Mouse (Mus musculus): ENCODE data around the gene Cpt1c. TPM values are rescaled to one million over a fixed set of nuclear protein-coding genes. Genes with fewer than 3 reads are reported as not detected.

Gene Cpt1c
- polyA plus RNA-seq, 1 experiment from 2014 or later, result 52.2 TPM

GRCm38 (mm10) chr7:45012824-45013223, 38.2 kb upstream of the Cpt1c start:
- Histone ChIP-seq H3K4me3 (no peak overlapping the region), H3K27ac (no peak overlapping the region), H3K9ac (no peak overlapping the region), H3K36me3 (peaks cover 60% of the 10 kb centered on the region), H3K4me2 (no peak overlapping the region), H3K4me1 (replicated peaks) (peaks cover 36% of the 10 kb centered on the region), H3K27me3 (no peaks in the 10 kb centered on the region), H3K9me3 (no peaks in the 10 kb centered on the region)
- 91% methylated on average over 4 of the region's 4 CpGs for WGBS
- no peak for ATAC-seq (ENCODE audit: low FRiP score)

- Histone ChIP-seq H3K27ac (no peak overlapping the region), H3K36me3 (peaks cover 68% of the 10 kb centered on the region), H3K9me3 (no peaks in the 10 kb centered on the region), H3K27me3 (no peaks in the 10 kb centered on the region), H3K4me3 (no peak overlapping the region), H3K4me2 (no peak overlapping the region), H3K4me1 (replicated peaks) (peaks cover 28% of the 10 kb centered on the region), H3K9ac (no peak overlapping the region)
- 94% methylated on average over 6 of the region's 6 CpGs for WGBS
- no peak for ATAC-seq (ENCODE audit: low FRiP score)
These were observed 37.4 kb upstream of the Cpt1c start for GRCm38 (mm10) chr7:45012011-45012410.

- peaks cover 100% of the 10 kb centered on the region for H3K36me3 ChIP-seq
- H3K27ac ChIP-seq, result no peak overlapping the region
- 95% methylated on average over 19 of the region's 19 CpGs for WGBS
These were observed 33.8 kb upstream of the Cpt1c start for GRCm38 (mm10) chr7:45008411-45008810.

GRCm38 (mm10) chr7:45007846-45008245, 33.2 kb upstream of the Cpt1c start:
- ATAC-seq (ENCODE audit: low FRiP score), result no peak
- no peak overlapping the region for H3K9ac ChIP-seq
- H3K27ac ChIP-seq, result no peak overlapping the region
- peaks cover 100% of the 10 kb centered on the region for H3K36me3 ChIP-seq
- no peaks in the 10 kb centered on the region for H3K9me3 ChIP-seq
- WGBS, result 93% methylated on average over 29 of the region's 30 CpGs
- H3K27me3 ChIP-seq, result no peaks in the 10 kb centered on the region
- no peak overlapping the region for H3K4me3 ChIP-seq
- H3K4me2 ChIP-seq, result no peak overlapping the region
- H3K4me1 ChIP-seq (replicated peaks), result no peaks in the 10 kb centered on the region

More at GRCm38 (mm10) chr7:45008411-45008810, 33.8 kb upstream of the Cpt1c start:
- Histone ChIP-seq H3K9me3 (no peaks in the 10 kb centered on the region), H3K4me2 (no peak overlapping the region), H3K4me3 (no peak overlapping the region), H3K9ac (no peak overlapping the region), H3K27me3 (no peaks in the 10 kb centered on the region), H3K4me1 (replicated peaks) (peaks cover 5% of the 10 kb centered on the region; the same call in 1 of the 2 replicates)
- ATAC-seq (ENCODE audit: low FRiP score), result no peak

- Histone ChIP-seq H3K27ac (no peak overlapping the region), H3K9me3 (no peaks in the 10 kb centered on the region), H3K4me2 (no peak overlapping the region), H3K9ac (no peak overlapping the region), H3K4me3 (no peak overlapping the region), H3K36me3 (peaks cover 100% of the 10 kb centered on the region), H3K4me1 (replicated peaks) (no peaks in the 10 kb centered on the region), H3K27me3 (no peaks in the 10 kb centered on the region)
- ATAC-seq (ENCODE audit: low FRiP score), result no peak
- 97% methylated on average over 29 of the region's 29 CpGs for WGBS
These were observed 32.5 kb upstream of the Cpt1c start for GRCm38 (mm10) chr7:45007141-45007540.

GRCm38 (mm10) chr7:45006503-45006902, 31.9 kb upstream of the Cpt1c start:
- WGBS, result 96% methylated on average over 12 of the region's 12 CpGs
- Histone ChIP-seq H3K27me3 (no peaks in the 10 kb centered on the region), H3K4me1 (replicated peaks) (no peaks in the 10 kb centered on the region), H3K9me3 (no peaks in the 10 kb centered on the region), H3K9ac (no peak overlapping the region), H3K36me3 (peaks cover 100% of the 10 kb centered on the region), H3K27ac (no peak overlapping the region), H3K4me3 (no peak overlapping the region), H3K4me2 (no peak overlapping the region)
- ATAC-seq (ENCODE audit: low FRiP score), result no peak

- Histone ChIP-seq H3K4me1 (replicated peaks) (no peaks in the 10 kb centered on the region), H3K36me3 (peaks cover 100% of the 10 kb centered on the region), H3K27ac (peak overlapping the region; percentile 35; the same call in 1 of the 2 replicates), H3K9ac (no peak overlapping the region), H3K27me3 (no peaks in the 10 kb centered on the region), H3K9me3 (no peaks in the 10 kb centered on the region), H3K4me3 (no peak overlapping the region), H3K4me2 (no peak overlapping the region)
- ATAC-seq (ENCODE audit: low FRiP score), result no peak
- 94% methylated on average over 6 of the region's 6 CpGs for WGBS
These were observed 30.8 kb upstream of the Cpt1c start for GRCm38 (mm10) chr7:45005321-45005992.

- no peak for ATAC-seq (ENCODE audit: low FRiP score)
- no peak overlapping the region for H3K27ac ChIP-seq
- H3K9me3 ChIP-seq, result no peaks in the 10 kb centered on the region
- peaks cover 5% of the 10 kb centered on the region for H3K4me1 ChIP-seq (replicated peaks)
- 87% methylated on average over 3 of the region's 3 CpGs for WGBS
- H3K27me3 ChIP-seq, result no peaks in the 10 kb centered on the region
- no peak overlapping the region for H3K4me2 ChIP-seq
- peaks cover 100% of the 10 kb centered on the region for H3K36me3 ChIP-seq
- no peak overlapping the region for H3K4me3 ChIP-seq
- no peak overlapping the region for H3K9ac ChIP-seq
These were observed 29.9 kb upstream of the Cpt1c start for GRCm38 (mm10) chr7:45004546-45004945.

GRCm38 (mm10) chr7:45002440-45002839, 27.8 kb upstream of the Cpt1c start:
- no peaks in the 10 kb centered on the region for H3K27me3 ChIP-seq
- H3K4me3 ChIP-seq, result no peak overlapping the region
- no peak overlapping the region for H3K27ac ChIP-seq
- peaks cover 81% of the 10 kb centered on the region for H3K36me3 ChIP-seq
- H3K4me2 ChIP-seq, result no peak overlapping the region
- H3K9me3 ChIP-seq, result no peaks in the 10 kb centered on the region
- no peak overlapping the region for H3K9ac ChIP-seq
- no peak for ATAC-seq (ENCODE audit: low FRiP score)
- 95% methylated on average over 7 of the region's 7 CpGs for WGBS
- H3K4me1 ChIP-seq (replicated peaks), result peaks cover 23% of the 10 kb centered on the region

GRCm38 (mm10) chr7:45000539-45001114, 26.0 kb upstream of the Cpt1c start:
- no peak for ATAC-seq (ENCODE audit: low FRiP score)
- H3K27ac ChIP-seq, result no peak overlapping the region
- peaks cover 63% of the 10 kb centered on the region for H3K36me3 ChIP-seq
- peaks cover 35% of the 10 kb centered on the region for H3K4me1 ChIP-seq (replicated peaks)
- no peaks in the 10 kb centered on the region for H3K9me3 ChIP-seq
- no peak overlapping the region for H3K4me2 ChIP-seq
- H3K4me3 ChIP-seq, result no peak overlapping the region
- WGBS, result 87% methylated on average over 21 of the region's 21 CpGs
- H3K9ac ChIP-seq, result no peak overlapping the region
- no peaks in the 10 kb centered on the region for H3K27me3 ChIP-seq

- Histone ChIP-seq H3K9ac (no peak overlapping the region), H3K27me3 (no peaks in the 10 kb centered on the region), H3K4me3 (no peak overlapping the region), H3K4me2 (no peak overlapping the region), H3K9me3 (no peaks in the 10 kb centered on the region), H3K4me1 (replicated peaks) (peaks cover 35% of the 10 kb centered on the region), H3K36me3 (peaks cover 55% of the 10 kb centered on the region), H3K27ac (no peak overlapping the region)
- 85% methylated on average over 11 of the region's 11 CpGs for WGBS
- no peak for ATAC-seq (ENCODE audit: low FRiP score)
These were observed 25.1 kb upstream of the Cpt1c start for GRCm38 (mm10) chr7:44999753-45000152.

GRCm38 (mm10) chr7:44998501-44998955, 23.9 kb upstream of the Cpt1c start, which contains the start of gene Bcl2l12:
Gene Bcl2l12 (minus strand): TSS chr7:44998712.
- Histone ChIP-seq H3K27ac (peak within 1 kb of the TSS; percentile 87), H3K27me3 (no peaks in the 10 kb centered on the region), H3K9me3 (no peaks in the 10 kb centered on the region), H3K4me2 (peak within 1 kb of the TSS; percentile 90), H3K4me1 (replicated peaks) (peaks cover 35% of the 10 kb centered on the region), H3K4me3 (peak within 1 kb of the TSS; percentile 63), H3K9ac (peak within 1 kb of the TSS; percentile 87), H3K36me3 (peaks cover 43% of the 10 kb centered on the region)
- ATAC-seq (ENCODE audit: low FRiP score), result no peak
- 3% methylated on average over 18 of the region's 18 CpGs for WGBS

All from hindbrain, embryonic 13.5 days (tissue).